Mouse (Mus musculus): ENCODE results near the gene A830018L16Rik. TPM values are rescaled to one million over a fixed set of nuclear protein-coding genes. Genes with fewer than 3 reads are reported as not detected.

A830018L16Rik gene
- polyA plus RNA-seq (2017; shearing (Covaris generic)) = not detected

DNA sequence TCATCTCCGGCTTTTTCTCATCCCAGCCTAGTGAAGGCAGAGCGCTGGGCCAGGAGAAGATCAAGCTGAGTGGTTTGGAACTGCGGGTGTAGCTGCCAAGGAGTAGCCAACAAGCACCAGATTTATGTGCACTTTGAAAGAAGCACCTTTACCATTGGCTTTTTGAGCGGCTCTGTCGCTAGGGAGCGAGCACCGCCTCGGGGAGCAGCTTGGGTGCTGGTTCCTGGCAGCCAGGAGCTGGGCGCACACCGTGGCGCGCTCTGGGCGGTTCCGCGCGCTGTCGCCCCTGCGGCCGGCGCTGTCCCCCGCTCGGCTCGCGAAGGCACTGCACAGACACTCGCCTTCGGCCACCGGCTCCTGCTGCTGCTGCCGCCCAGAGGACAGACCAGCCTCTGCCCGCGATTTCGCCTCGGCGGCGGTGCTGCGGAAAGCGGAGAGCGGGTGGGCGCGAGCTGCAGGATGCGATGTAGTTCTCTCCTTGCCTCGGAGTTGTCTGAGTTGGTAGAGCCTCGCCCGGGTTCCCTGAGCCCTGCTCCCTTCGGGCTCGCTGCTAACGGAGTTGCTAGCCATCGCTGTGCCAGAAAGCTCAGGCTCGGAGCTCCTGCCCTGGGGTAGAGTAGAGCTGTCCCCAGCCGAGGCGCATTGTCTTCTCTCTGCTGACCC lies at the start of gene A830018L16Rik:
Gene A830018L16Rik (plus strand): TSS at position 212 of the 663 bp plus-strand sequence.

